Mouse (Mus musculus) thymus, adult 2 months (tissue): ENCODE results near the gene B4galt1.

Experiments used
- CTCF ChIP-seq: fragments of 200-500 bp; IDR thresholded peaks from 2 replicates; pipeline ENCODE4 v1.5.1; 2012; ENCODE audit warnings: mild to moderate bottlenecking, control low read depth, low read length, moderate library complexity, borderline replicate concordance; ENCODE audit not compliant: control insufficient read depth, poor library complexity, insufficient read depth; ENCODE audit errors: extremely low read depth
- POLR2A ChIP-seq: fragments of 200-500 bp; IDR thresholded peaks from 2 replicates; pipeline ENCODE4 v1.6.1; 2012; ENCODE audit warnings: mild to moderate bottlenecking, low read length, control low read depth, moderate library complexity; ENCODE audit not compliant: control insufficient read depth, poor library complexity, insufficient read depth; ENCODE audit errors: extremely low read depth

DNA sequence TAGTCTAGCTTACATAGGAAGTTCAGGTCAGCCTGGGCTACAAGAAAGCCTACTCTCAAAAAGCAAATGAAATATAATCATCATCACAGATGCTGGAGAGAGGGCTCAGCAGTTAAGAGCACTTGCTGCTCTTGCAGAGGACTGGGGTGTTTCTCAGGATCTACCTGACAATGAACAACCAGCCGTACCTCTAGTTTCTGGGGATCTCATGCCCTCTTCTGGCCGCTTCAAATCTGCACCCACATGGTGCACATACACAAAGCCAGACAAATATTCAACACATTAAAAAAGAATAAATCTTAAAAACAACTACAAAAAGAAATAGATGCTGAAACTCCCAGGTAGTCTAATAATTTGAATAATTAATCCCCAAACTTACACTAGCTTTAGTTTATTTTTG lies 41.8 kb upstream of the B4galt1 start:
- no peak for TF ChIP-seq POLR2A
- TF ChIP-seq CTCF = no peak
